Mouse (Mus musculus) liver, postnatal 0 days (tissue): Measurements from ENCODE around the gene Grk4. TPM values are rescaled to one million over a fixed set of nuclear protein-coding genes. Genes with fewer than 3 reads are reported as not detected.
A peak's percentile ranks its signal among the peaks of the same experiment; 100 is the strongest.

Experiments used
- ATAC-seq: fragments of 200-750 bp; cut with Nextera tagmentation; 2 replicates; pipeline ENCODE4 v1.8.0; 2017; ENCODE audit warnings: mild to moderate bottlenecking, moderate library complexity
- DNase-seq: peaks from one replicate; pipeline ENCODE4 v3.0.0-alpha.2; 2016
- H3K27ac ChIP-seq: fragments of 300-500 bp; sonication (generic); 2 replicates; pipeline ENCODE4 v1.5.1; 2014; ENCODE audit warnings: antibody characterized with exemption, moderate library complexity, mild to moderate bottlenecking, low read depth
- H3K27me3 ChIP-seq: fragments of 300-500 bp; sonication (generic); 2 replicates; pipeline ENCODE4 v1.6.1; 2014; ENCODE audit warnings: low read length, control low read depth, mixed read lengths; ENCODE audit not compliant: insufficient read depth
- H3K36me3 ChIP-seq: fragments of 300-500 bp; sonication (generic); replicated peaks from 2 replicates; pipeline ENCODE4 v1.6.1; 2014; ENCODE audit warnings: mild to moderate bottlenecking, control low read depth, low read length, moderate library complexity, mixed read lengths; ENCODE audit not compliant: insufficient read depth
- H3K4me1 ChIP-seq: fragments of 300-500 bp; sonication (generic); 2 replicates; pipeline ENCODE4 v1.6.1; 2014; ENCODE audit warnings: antibody characterized with exemption, mild to moderate bottlenecking, control low read depth; ENCODE audit not compliant: insufficient read depth
- H3K4me2 ChIP-seq: fragments of 300-500 bp; sonication (generic); 2 replicates; pipeline ENCODE4 v1.6.1; 2014; ENCODE audit warnings: low read depth, mild to moderate bottlenecking, low read length, moderate library complexity, mixed read lengths
- H3K4me3 ChIP-seq: fragments of 300-500 bp; sonication (generic); 2 replicates; pipeline ENCODE4 v1.5.1; 2014; ENCODE audit warnings: low read depth, low read length
- H3K9ac ChIP-seq: fragments of 300-500 bp; sonication (generic); replicated peaks from 2 replicates; pipeline ENCODE4 v1.6.1; 2014; ENCODE audit warnings: mild to moderate bottlenecking, moderate library complexity
- H3K9me3 ChIP-seq: fragments of 300-500 bp; sonication (generic); 2 replicates; pipeline ENCODE4 v1.6.1; 2016; ENCODE audit warnings: mild to moderate bottlenecking, control low read depth, low read length, mixed read lengths
- CTCF ChIP-seq: sonication (generic); IDR thresholded peaks from 2 replicates; pipeline ENCODE4 v1.5.1; 2016; ENCODE audit warnings: antibody characterized with exemption, low read depth
- EP300 ChIP-seq: IDR thresholded peaks from 2 replicates; pipeline ENCODE4 v1.6.1; 2016; ENCODE audit warnings: antibody characterized with exemption, low read depth, mild to moderate bottlenecking
- WGBS: fragments of 180-500 bp; shearing (Covaris S2); extraction: QIAGEN DNeasy Blood & Tissue Kit; methylation state at CpG from one replicate; pipeline ENCODE4 v1.1.7; 2014; ENCODE audit not compliant: insufficient replicate concordance; 5-methylcytosine and 5-hydroxymethylcytosine counted together
- polyA plus RNA-seq: library from polyadenylated mRNA; unstranded; fragments of >200 nt; fragmentation: Nextera tagmentation; extraction: Ambion mirVana; gene quantifications from 2 replicates; pipeline ENCODE4 v1.2.1, GENCODE M21; 2015

The Grk4 gene
- polyA plus RNA-seq, 1 experiment from 2014 or later, result 0.34 TPM

DNA sequence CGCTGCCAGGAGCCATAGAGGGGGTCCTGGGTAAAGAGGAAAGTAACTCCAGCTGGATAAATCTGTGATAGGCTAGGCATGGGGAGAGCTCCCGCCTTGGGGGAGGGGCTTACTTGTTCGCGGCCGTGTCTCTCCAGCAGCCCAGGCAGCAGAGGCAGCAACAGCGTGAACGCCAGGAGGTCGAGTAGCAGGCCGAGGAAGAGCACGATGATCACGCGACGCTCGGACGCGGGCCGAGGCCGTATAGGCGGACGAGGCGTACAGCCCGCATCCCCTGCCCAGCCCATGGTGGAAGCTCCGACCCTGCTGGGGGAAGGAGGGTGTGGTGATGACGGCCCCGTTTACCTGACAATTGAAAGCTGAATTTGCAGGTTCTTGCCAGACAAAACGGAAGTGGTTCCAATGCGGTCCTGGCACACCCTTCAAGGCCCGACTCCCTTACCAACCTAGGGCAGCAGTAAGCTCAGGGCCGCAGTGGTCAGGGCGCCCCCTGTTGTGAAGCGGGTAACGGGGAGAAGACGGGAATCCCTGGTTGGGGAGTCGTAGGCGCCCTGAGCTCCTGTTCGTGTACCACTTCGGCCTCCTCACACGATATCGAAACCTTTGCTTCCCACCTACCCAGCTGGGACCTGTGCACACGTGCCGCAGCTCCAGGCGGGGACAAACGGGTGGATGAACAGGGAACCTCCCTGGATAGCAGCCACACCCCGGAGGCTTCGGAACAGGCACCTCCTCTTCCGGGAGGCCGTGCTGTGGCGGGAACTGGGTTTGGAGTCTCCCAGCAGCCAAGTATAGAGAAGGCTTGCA, 23.5 kb upstream of the Grk4 start, which contains the start of gene Mfsd10:
Gene Mfsd10 (minus strand): TSS at position 732 of the 807 bp plus-strand sequence.
- Histone ChIP-seq H3K27me3 (no peaks in the 10 kb centered on the region), H3K4me3 (peak within 1 kb of the TSS; percentile 66), H3K4me1 (peaks cover 30% of the 10 kb centered on the region), H3K9me3 (no peaks in the 10 kb centered on the region), H3K36me3 (peaks cover 58% of the 10 kb centered on the region), H3K27ac (peak within 1 kb of the TSS; percentile 81), H3K9ac (peak within 1 kb of the TSS; percentile 75), H3K4me2 (peak within 1 kb of the TSS; percentile 92)
- ATAC-seq (peak; percentile 89), DNase-seq (peak; percentile 87)
- TF ChIP-seq CTCF (peak; percentile 71), EP300 (no peak)
- WGBS, result under 1% methylated on average over 48 of the region's 48 CpGs

DNA sequence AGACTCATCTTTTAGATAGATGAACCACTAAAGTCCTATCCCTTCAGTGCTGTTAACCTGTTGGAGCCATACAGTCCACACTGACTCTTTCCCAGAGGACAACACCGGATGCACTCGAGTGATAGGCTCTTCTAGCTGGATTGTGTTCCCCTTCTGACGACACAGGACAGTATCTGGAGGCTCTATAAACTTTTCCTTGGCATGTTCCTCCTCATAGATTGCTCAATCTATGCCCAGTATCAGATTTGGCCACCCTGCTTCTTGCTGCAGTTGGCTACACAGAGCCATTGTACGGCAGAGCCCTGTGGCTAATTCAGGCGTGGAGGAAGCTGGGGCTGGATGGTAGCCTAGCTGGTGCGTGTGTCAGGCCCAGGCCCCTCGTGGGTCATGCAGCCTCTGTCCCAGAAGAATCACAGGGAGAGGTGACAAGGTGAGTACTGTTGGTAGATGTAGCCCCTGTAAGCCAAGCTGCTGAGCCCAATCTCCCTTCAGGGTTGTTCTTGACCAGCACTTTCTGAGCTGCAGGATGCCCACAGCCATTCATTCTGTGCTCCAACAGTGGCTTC, 22.5 kb upstream of the Grk4 start:
- WGBS, result 60% methylated on average over 7 of the region's 7 CpGs
- Histone ChIP-seq H3K36me3 (peaks cover 52% of the 10 kb centered on the region), H3K9ac (peak overlapping the region; percentile 75; the same call in 1 of the 2 replicates), H3K4me1 (peaks cover 30% of the 10 kb centered on the region), H3K4me2 (peak overlapping the region; percentile 92), H3K27ac (no peak overlapping the region; the same call in 1 of the 2 replicates), H3K27me3 (no peaks in the 10 kb centered on the region), H3K4me3 (peak overlapping the region; percentile 66; the same call in 1 of the 2 replicates), H3K9me3 (no peaks in the 10 kb centered on the region)
- DNase-seq, result no peak
- no peak for TF ChIP-seq CTCF
- TF ChIP-seq EP300, result no peak
- no peak for ATAC-seq

DNA sequence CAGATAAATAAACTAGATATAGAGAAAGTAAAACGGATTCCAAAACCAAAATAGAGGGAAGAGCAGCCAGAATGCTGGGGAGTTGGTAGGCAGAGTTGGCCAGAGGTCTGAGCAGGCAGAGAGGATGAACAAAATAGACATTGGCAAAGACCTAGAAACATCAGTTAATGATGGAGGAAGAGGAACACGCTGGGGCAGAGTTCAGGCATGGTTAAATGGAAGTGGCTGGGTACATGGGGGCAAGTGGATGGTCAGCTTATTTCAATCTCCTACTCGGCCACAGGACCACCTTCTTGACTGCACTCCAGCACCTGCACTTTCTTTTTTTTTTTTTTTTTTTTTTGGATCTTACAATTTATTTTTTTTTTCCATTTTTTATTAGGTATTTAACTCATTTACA, 18.2 kb upstream of the Grk4 start:
- Histone ChIP-seq H3K4me1 (peaks cover 9% of the 10 kb centered on the region), H3K4me3 (no peak overlapping the region), H3K27me3 (no peaks in the 10 kb centered on the region), H3K4me2 (no peak overlapping the region), H3K36me3 (peaks cover 60% of the 10 kb centered on the region), H3K9ac (no peak overlapping the region), H3K27ac (no peak overlapping the region), H3K9me3 (no peaks in the 10 kb centered on the region)
- TF ChIP-seq CTCF, result no peak
- TF ChIP-seq EP300, result no peak
- DNase-seq, result no peak
- WGBS, result 75% methylated on average over 3 of the region's 3 CpGs
- ATAC-seq, result no peak

DNA sequence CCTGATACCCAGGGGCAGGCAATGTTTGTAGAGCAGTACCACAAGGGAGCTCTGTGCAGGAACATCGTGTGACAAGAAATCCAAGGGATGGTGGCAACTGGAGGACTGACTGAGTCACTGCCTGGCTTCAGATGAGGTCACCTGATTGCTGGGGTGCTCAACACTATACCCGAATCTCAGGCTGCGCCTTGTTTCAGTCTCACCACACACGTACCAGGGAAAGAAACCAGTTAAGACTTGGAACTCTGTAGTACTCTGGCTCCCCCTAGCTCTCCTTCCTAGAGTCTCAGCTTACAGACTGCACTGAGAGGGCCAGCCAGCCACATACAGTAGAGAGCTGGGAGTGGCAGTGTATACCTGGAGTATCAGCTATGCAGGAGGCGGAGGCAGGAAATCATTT, 17.2 kb upstream of the Grk4 start:
- H3K36me3 ChIP-seq, result peaks cover 70% of the 10 kb centered on the region
- no peak overlapping the region for H3K4me2 ChIP-seq
- TF ChIP-seq CTCF, result peak; percentile 80
- TF ChIP-seq EP300, result no peak
- H3K4me3 ChIP-seq, result no peak overlapping the region
- H3K9me3 ChIP-seq, result no peaks in the 10 kb centered on the region
- no peak overlapping the region for H3K9ac ChIP-seq
- peak; percentile 58; the same call in 1 of the 2 replicates for ATAC-seq
- no peaks in the 10 kb centered on the region for H3K4me1 ChIP-seq
- no peak overlapping the region for H3K27ac ChIP-seq
- H3K27me3 ChIP-seq, result no peaks in the 10 kb centered on the region
- WGBS, result 72% methylated on average over 5 of the region's 5 CpGs
- DNase-seq, result peak; percentile 38

DNA sequence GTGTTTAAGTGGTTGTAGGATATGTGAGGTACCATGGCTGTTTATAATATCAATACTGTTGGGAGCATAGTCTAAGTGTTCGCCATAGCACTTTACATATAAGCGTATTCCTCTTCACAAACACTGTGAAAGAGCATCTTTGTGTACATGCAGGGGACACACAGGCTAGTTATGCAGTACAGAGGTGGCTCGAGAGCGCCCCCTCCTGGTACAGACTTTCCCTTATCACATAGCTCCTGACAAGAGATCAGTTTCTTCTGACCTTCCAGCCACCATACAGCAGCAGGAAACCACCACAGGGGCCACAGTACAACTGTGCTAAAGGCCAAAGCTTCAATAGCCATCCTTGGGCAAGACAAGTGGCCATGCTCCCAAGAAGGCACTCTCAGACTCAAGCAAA, 12.6 kb upstream of the Grk4 start:
- no peaks in the 10 kb centered on the region for H3K9me3 ChIP-seq
- no peak overlapping the region for H3K4me3 ChIP-seq
- H3K9ac ChIP-seq, result no peak overlapping the region
- DNase-seq (peak; percentile 81), ATAC-seq (0 out of 2 replicates have a peak, but pooled peaks have one; percentile 44)
- H3K27me3 ChIP-seq, result no peaks in the 10 kb centered on the region
- 42% methylated on average over 4 of the region's 4 CpGs for WGBS
- H3K4me2 ChIP-seq, result no peak overlapping the region
- H3K4me1 ChIP-seq, result no peaks in the 10 kb centered on the region
- TF ChIP-seq CTCF, result peak; percentile 94
- TF ChIP-seq EP300, result no peak
- H3K36me3 ChIP-seq, result peaks cover 78% of the 10 kb centered on the region
- H3K27ac ChIP-seq, result no peak overlapping the region

DNA sequence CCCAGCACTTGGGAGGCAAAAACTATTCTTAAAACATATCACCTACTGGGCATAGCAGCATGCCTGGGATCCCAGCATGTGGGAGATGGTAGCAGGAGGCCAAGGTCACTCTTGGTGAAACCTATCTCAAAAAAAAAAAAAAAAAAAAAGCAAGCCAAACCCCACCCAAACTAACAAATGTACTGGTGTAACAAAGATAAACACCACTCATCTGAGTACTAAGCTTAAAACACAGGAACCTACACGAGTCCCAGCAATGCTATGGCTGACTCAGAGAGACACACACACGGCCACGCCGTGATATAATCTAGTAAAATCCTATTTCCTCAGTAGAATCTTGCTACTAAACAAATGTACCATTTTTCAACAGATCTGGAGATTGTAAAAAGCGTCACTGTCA, 7.2 kb upstream of the Grk4 start:
- Histone ChIP-seq H3K27ac (no peak overlapping the region), H3K9ac (no peak overlapping the region), H3K4me1 (no peaks in the 10 kb centered on the region), H3K9me3 (no peaks in the 10 kb centered on the region), H3K4me3 (no peak overlapping the region), H3K36me3 (peaks cover 74% of the 10 kb centered on the region), H3K27me3 (no peaks in the 10 kb centered on the region), H3K4me2 (no peak overlapping the region)
- 69% methylated on average over 5 of the region's 5 CpGs for WGBS
- ATAC-seq (no peak), DNase-seq (no peak)
- TF ChIP-seq EP300 (no peak), CTCF (no peak)
